Mouse (Mus musculus): ENCODE data around the gene Cox14. TPM values are rescaled to one million over a fixed set of nuclear protein-coding genes. Genes with fewer than 3 reads are reported as not detected.

The Cox14 gene
- total and polyA plus RNA-seq, 3 experiments, result 113 to 125 TPM; not detected in 1

DNA sequence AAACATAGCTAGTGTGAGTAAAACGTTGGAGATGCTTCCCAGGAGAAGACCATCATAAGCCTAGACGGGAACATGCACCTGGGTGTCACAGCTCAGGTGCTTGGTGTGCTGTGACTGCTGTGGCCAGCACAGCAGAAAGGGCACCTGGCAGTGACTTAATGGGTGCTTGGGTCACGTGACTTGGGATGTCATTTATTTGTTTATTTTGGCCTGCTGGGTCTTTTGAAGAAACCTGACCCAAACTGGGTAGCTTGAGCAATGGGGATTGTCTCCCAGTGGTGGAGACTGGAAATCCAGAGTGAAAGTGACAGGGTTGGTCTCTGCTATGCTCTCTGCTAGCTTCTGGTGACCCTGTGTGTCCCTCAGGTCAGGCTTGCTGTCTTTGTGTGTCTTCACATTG lies 13.9 kb upstream of the Cox14 start:
- no peak overlapping the region for H3K27ac ChIP-seq (ENCODE audit: control insufficient read depth, low read depth, low read length)
- DNase-seq (ENCODE audit: low read depth, low spot score), result no peak
- H3K4me1 ChIP-seq (ENCODE audit: control insufficient read depth in 1 of 2, insufficient read depth in 2 of 2, low read length in 2 of 2), result peaks cover 2 to 12% of the 10 kb centered on the region in 2 experiments
- H3K4me3 ChIP-seq (ENCODE audit: control insufficient read depth in 1 of 2, insufficient read depth in 1 of 2, low read depth in 2 of 2, low read length in 2 of 2), result no peak overlapping the region
- H3K9me3 ChIP-seq (replicated peaks; ENCODE audit: insufficient read depth, low read length), result no peaks in the 10 kb centered on the region
- H3K79me2 ChIP-seq (ENCODE audit: control insufficient read depth, insufficient read depth, low read length, poor library complexity), result no peaks in the 10 kb centered on the region
- TF ChIP-seq BHLHE40 (IDR thresholded peaks at IDR 0.05; ENCODE audit: borderline replicate concordance, low read depth, low read length), result no peak
- peak; percentile 46; the same call in 1 of the 2 replicates for TF ChIP-seq USF1 (IDR thresholded peaks at IDR 0.05; ENCODE audit: low read depth, low read length)
- peaks cover 3 to 10% of the 10 kb centered on the region in 2 experiments for H3K36me3 ChIP-seq (ENCODE audit: control insufficient read depth in 1 of 2, insufficient read depth in 2 of 2, low read length in 2 of 2)
- H3K27me3 ChIP-seq (ENCODE audit: control insufficient read depth in 1 of 2, insufficient read depth in 2 of 2, low read length in 2 of 2), result no peaks in the 10 kb centered on the region
- no peak overlapping the region for H3K9ac ChIP-seq (ENCODE audit: control insufficient read depth, low read depth, low read length, poor library complexity, severe bottlenecking)

DNA sequence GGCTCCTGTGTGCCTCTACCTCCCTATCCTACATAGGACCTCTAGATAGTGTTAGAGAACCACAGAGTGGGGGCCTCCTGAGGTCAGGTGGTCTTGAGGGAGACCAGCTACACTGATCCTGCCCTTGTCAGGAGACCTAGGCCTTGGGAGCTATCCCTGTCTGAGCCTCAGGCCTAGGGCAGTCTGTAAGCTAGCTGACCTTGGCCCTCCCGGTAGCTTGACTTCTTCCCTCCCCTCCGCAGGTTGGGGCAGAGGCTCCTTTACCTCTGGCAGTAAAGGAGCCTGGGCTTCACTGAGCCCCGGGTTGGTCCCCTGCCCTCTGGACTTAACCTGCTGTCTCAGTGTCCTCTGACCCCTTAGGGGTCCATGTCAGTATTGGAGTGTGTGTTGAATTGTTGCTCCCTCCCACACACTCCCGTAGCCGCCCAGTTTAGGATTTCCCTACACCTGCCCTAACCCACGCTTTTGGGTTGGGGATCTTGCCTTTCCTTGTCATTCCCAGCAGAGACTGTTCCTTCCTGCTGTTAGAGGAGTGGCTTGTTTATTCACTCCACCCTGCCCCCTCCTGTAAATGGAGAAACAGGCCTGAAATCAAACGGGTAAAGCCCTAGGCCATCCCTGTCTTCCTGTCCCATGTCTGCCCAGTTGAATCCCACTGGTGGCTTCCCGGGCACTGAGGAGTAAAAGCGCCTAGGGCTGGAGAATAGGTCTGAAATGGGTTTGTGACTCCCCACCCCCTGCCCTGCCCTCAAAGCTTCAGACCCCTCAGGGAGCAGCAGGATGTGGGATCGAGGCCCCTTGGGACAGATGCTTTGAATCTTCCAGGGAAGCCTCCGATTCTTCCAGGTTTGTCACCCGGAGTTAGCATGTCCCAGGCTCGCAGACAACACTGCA lies 12.5 kb upstream of the Cox14 start:
- no peaks in the 10 kb centered on the region for H3K27me3 ChIP-seq (ENCODE audit: control insufficient read depth in 1 of 2, insufficient read depth in 2 of 2, low read length in 2 of 2)
- no peak overlapping the region for H3K9ac ChIP-seq (ENCODE audit: control insufficient read depth, low read depth, low read length, poor library complexity, severe bottlenecking)
- no peak for DNase-seq (ENCODE audit: low read depth, low spot score)
- H3K79me2 ChIP-seq (ENCODE audit: control insufficient read depth, insufficient read depth, low read length, poor library complexity), result no peaks in the 10 kb centered on the region
- peaks cover 3 to 10% of the 10 kb centered on the region in 2 experiments for H3K36me3 ChIP-seq (ENCODE audit: control insufficient read depth in 1 of 2, insufficient read depth in 2 of 2, low read length in 2 of 2)
- no peak overlapping the region for H3K27ac ChIP-seq (ENCODE audit: control insufficient read depth, low read depth, low read length)
- H3K4me3 ChIP-seq (ENCODE audit: control insufficient read depth in 1 of 2, insufficient read depth in 1 of 2, low read depth in 2 of 2, low read length in 2 of 2), result no peak overlapping the region
- H3K9me3 ChIP-seq (replicated peaks; ENCODE audit: insufficient read depth, low read length), result no peaks in the 10 kb centered on the region
- TF ChIP-seq USF1 (IDR thresholded peaks at IDR 0.05; ENCODE audit: low read depth, low read length) (no peak), MXI1 (IDR thresholded peaks at IDR 0.05; ENCODE audit: low read depth, low read length) (no peak), KAT2A (conservative IDR thresholded peaks at IDR 0.05; ENCODE audit: low read depth, low read length) (no peak), CHD1 (IDR thresholded peaks at IDR 0.05; ENCODE audit: low read depth, low read length) (no peak), MYB (IDR thresholded peaks at IDR 0.05; ENCODE audit: low read depth, low read length) (no peak), ETS1 (IDR thresholded peaks at IDR 0.05; ENCODE audit: low read depth, low read length) (no peak), SMC3 (IDR thresholded peaks at IDR 0.05; ENCODE audit: low read depth, low read length) (no peak), EP300 (IDR thresholded peaks at IDR 0.05; ENCODE audit: low read depth in 1 of 2, low read length in 2 of 2) (no peak), HCFC1 (IDR thresholded peaks at IDR 0.05; ENCODE audit: low read depth, low read length) (no peak), MAFK (IDR thresholded peaks at IDR 0.05; ENCODE audit: borderline replicate concordance, low read depth, low read length) (no peak), TAL1 (IDR thresholded peaks at IDR 0.05; ENCODE audit: low read length) (no peak), E2F4 (IDR thresholded peaks at IDR 0.05; ENCODE audit: borderline replicate concordance, low read depth, low read length) (no peak), JUND (IDR thresholded peaks at IDR 0.05; ENCODE audit: low read depth, low read length) (no peak), MAZ (IDR thresholded peaks at IDR 0.05; ENCODE audit: low read depth, low read length) (no peak), ZNF384 (IDR thresholded peaks at IDR 0.05; ENCODE audit: low read depth, low read length) (no peak), MAX (IDR thresholded peaks at IDR 0.05; ENCODE audit: low read length) (no peak)
- H3K4me1 ChIP-seq (ENCODE audit: control insufficient read depth in 1 of 2, insufficient read depth in 2 of 2, low read length in 2 of 2), result peaks cover 2 to 12% of the 10 kb centered on the region in 2 experiments

Measured in MEL (cell line).